Mouse (Mus musculus) stomach, adult 2 months (tissue): ENCODE data around the gene Jmy. TPM values are rescaled to one million over a fixed set of nuclear protein-coding genes. Genes with fewer than 3 reads are reported as not detected.

Experiments
- polyA plus RNA-seq: library from polyadenylated mRNA; depleted of rRNA; stranded (reverse); fragments of >200 nt; gene quantifications from 2 replicates; pipeline ENCODE4 v1.2.3, GENCODE M21; 2012; rRNA removed

Gene Jmy
- polyA plus RNA-seq, result 1.9 and 3.0 TPM in 2 replicates

GRCm38 (mm10) chr13:93499167-93499972 lies at the start of gene Jmy:
Jmy (minus strand) TSS chr13:93499808.

Other genes starting within 250 kb of the Jmy start
- gene Homer1, start 200.2 kb downstream of the Jmy start, polyA plus RNA-seq, result 0.67 and 0.74 TPM in 2 replicates
- not detected in 2 replicates for gene Bhmt, start 138.2 kb upstream of the Jmy start, polyA plus RNA-seq
- gene Bhmt2, start 174.5 kb upstream of the Jmy start, polyA plus RNA-seq, result not detected in 2 replicates
- gene Dmgdh, start 174.6 kb upstream of the Jmy start, polyA plus RNA-seq, result not detected in 2 replicates